Mouse (Mus musculus) hindbrain, embryonic 13.5 days (tissue): Measurements from ENCODE around the gene Hmgcs1. TPM values are rescaled to one million over a fixed set of nuclear protein-coding genes. Genes with fewer than 3 reads are reported as not detected.
"Not testable (repeated sequence)": the region's sequence is repeated elsewhere in the genome, so short reads cannot be mapped to it uniquely, and the experiment has no call there.

ENCODE experiments used
- ATAC-seq: fragments of 200-750 bp; cut with Nextera tagmentation; 2 replicates; pipeline ENCODE4 v1.8.0; 2017; ENCODE audit warnings: moderate TSS enrichment; ENCODE audit not compliant: low FRiP score
- H3K27ac ChIP-seq: fragments of 300-500 bp; sonication (generic); 2 replicates; pipeline ENCODE4 v1.5.1; 2015; ENCODE audit warnings: inconsistent platforms, mild to moderate bottlenecking, moderate library complexity
- H3K27me3 ChIP-seq: fragments of 300-500 bp; sonication (generic); 2 replicates; pipeline ENCODE4 v1.6.1; 2015; ENCODE audit warnings: mild to moderate bottlenecking, inconsistent platforms
- H3K36me3 ChIP-seq: fragments of 300-500 bp; sonication (generic); 2 replicates; pipeline ENCODE4 v1.6.1; 2015; ENCODE audit warnings: mild to moderate bottlenecking, inconsistent platforms
- H3K4me1 ChIP-seq: fragments of 300-500 bp; sonication (generic); replicated peaks from 2 replicates; pipeline ENCODE4 v1.6.1; 2015; ENCODE audit warnings: inconsistent platforms
- H3K4me2 ChIP-seq: fragments of 300-500 bp; sonication (generic); 2 replicates; pipeline ENCODE4 v1.6.1; 2015; ENCODE audit warnings: inconsistent platforms, mild to moderate bottlenecking, moderate library complexity
- H3K4me3 ChIP-seq: fragments of 300-500 bp; sonication (generic); 2 replicates; pipeline ENCODE4 v1.5.1; 2015; ENCODE audit warnings: mild to moderate bottlenecking, inconsistent platforms
- H3K9ac ChIP-seq: fragments of 300-500 bp; sonication (generic); 2 replicates; pipeline ENCODE4 v1.6.1; 2015; ENCODE audit warnings: mild to moderate bottlenecking, inconsistent platforms
- H3K9me3 ChIP-seq: fragments of 300-500 bp; sonication (generic); 2 replicates; pipeline ENCODE4 v1.6.1; 2016; ENCODE audit warnings: inconsistent platforms
- WGBS: fragments of 180-500 bp; shearing (Covaris S2); methylation state at CpG from one replicate; pipeline ENCODE4 v1.1.7; 2015; 5-methylcytosine and 5-hydroxymethylcytosine counted together
- polyA plus RNA-seq: library from polyadenylated mRNA; unstranded; fragments of >200 nt; fragmentation: Nextera tagmentation; extraction: Ambion mirVana; gene quantifications from 2 replicates; pipeline ENCODE4 v1.2.1, GENCODE M21; 2015

Gene Hmgcs1
- 423 and 434 TPM in 2 replicates for polyA plus RNA-seq

- peak within 1 kb of the TSS; percentile 98 for H3K9ac ChIP-seq
- peak within 1 kb of the TSS; percentile 96 for H3K4me3 ChIP-seq
- H3K4me1 ChIP-seq, result peaks cover 48% of the 10 kb centered on the region
- under 1% methylated on average over 58 of the region's 59 CpGs for WGBS
- no peaks in the 10 kb centered on the region for H3K9me3 ChIP-seq
- H3K27ac ChIP-seq, result peak within 1 kb of the TSS; percentile 100
- no peaks in the 10 kb centered on the region for H3K27me3 ChIP-seq
- peaks cover 2% of the 10 kb centered on the region; the same call in 1 of the 2 replicates for H3K36me3 ChIP-seq
- ATAC-seq, result peak; percentile 99
- peak within 1 kb of the TSS; percentile 86 for H3K4me2 ChIP-seq
Observed at GRCm38 (mm10) chr13:119690039-119690728, at the start of gene Hmgcs1. Hmgcs1 (plus strand) TSS chr13:119690379.

GRCm38 (mm10) chr13:119640504-119640903, 49.7 kb upstream of the Hmgcs1 start:
- Histone ChIP-seq H3K4me3 (no peak overlapping the region), H3K4me2 (no peak overlapping the region), H3K4me1 (no peaks in the 10 kb centered on the region), H3K9me3 (no peaks in the 10 kb centered on the region), H3K36me3 (no peaks in the 10 kb centered on the region), H3K27ac (no peak overlapping the region), H3K27me3 (0 out of 2 replicates have a peak, but pooled peaks cover 3% of the 10 kb centered on the region), H3K9ac (no peak overlapping the region)
- 0 out of 2 replicates have a peak, but pooled peaks have one; percentile 28 for ATAC-seq
- WGBS, result 43% methylated on average over 4 of the region's 4 CpGs

- Histone ChIP-seq H3K36me3 (no peaks in the 10 kb centered on the region), H3K9me3 (no peaks in the 10 kb centered on the region), H3K9ac (no peak overlapping the region), H3K27me3 (no peaks in the 10 kb centered on the region), H3K27ac (no peak overlapping the region), H3K4me2 (no peak overlapping the region), H3K4me1 (no peaks in the 10 kb centered on the region), H3K4me3 (no peak overlapping the region)
- no peak for ATAC-seq
- WGBS, result 90% methylated on average over 7 of the region's 7 CpGs
Observed at GRCm38 (mm10) chr13:119641145-119641544, 49.0 kb upstream of the Hmgcs1 start.

- 73% methylated on average over 5 of the region's 5 CpGs for WGBS
- Histone ChIP-seq H3K27ac (no peak overlapping the region), H3K36me3 (no peaks in the 10 kb centered on the region), H3K4me1 (peaks cover 4% of the 10 kb centered on the region; the same call in 1 of the 2 replicates), H3K27me3 (no peaks in the 10 kb centered on the region), H3K4me2 (no peak overlapping the region), H3K9me3 (no peaks in the 10 kb centered on the region), H3K4me3 (no peak overlapping the region), H3K9ac (no peak overlapping the region)
- ATAC-seq, result no peak
Observed at GRCm38 (mm10) chr13:119644769-119645168, 45.4 kb upstream of the Hmgcs1 start.

- no peak overlapping the region for H3K9ac ChIP-seq
- no peak overlapping the region for H3K4me3 ChIP-seq
- no peak overlapping the region for H3K27ac ChIP-seq
- WGBS, result 100% methylated on average over 1 of the region's 1 CpGs
- no peaks in the 10 kb centered on the region for H3K9me3 ChIP-seq
- H3K36me3 ChIP-seq, result no peaks in the 10 kb centered on the region
- no peaks in the 10 kb centered on the region for H3K27me3 ChIP-seq
- no peak for ATAC-seq
- peaks cover 4% of the 10 kb centered on the region; the same call in 1 of the 2 replicates for H3K4me1 ChIP-seq
- no peak overlapping the region for H3K4me2 ChIP-seq
Observed at GRCm38 (mm10) chr13:119646511-119646910, 43.7 kb upstream of the Hmgcs1 start.

GRCm38 (mm10) chr13:119648891-119649698, 41.1 kb upstream of the Hmgcs1 start:
- ATAC-seq, result peak; percentile 73
- Histone ChIP-seq H3K4me2 (peak overlapping the region; percentile 17; the same call in 1 of the 2 replicates), H3K27ac (peak overlapping the region; percentile 81), H3K9ac (no peak overlapping the region), H3K27me3 (no peaks in the 10 kb centered on the region), H3K9me3 (no peaks in the 10 kb centered on the region), H3K4me1 (peaks cover 4% of the 10 kb centered on the region; the same call in 1 of the 2 replicates), H3K36me3 (no peaks in the 10 kb centered on the region), H3K4me3 (no peak overlapping the region)
- 59% methylated on average over 15 of the region's 15 CpGs for WGBS

- H3K27me3 ChIP-seq, result no peaks in the 10 kb centered on the region
- WGBS, result 79% methylated on average over 1 of the region's 1 CpGs
- no peak for ATAC-seq
- peaks cover 4% of the 10 kb centered on the region; the same call in 1 of the 2 replicates for H3K4me1 ChIP-seq
- H3K4me2 ChIP-seq, result 0 out of 2 replicates have a peak overlapping the region, but pooled peaks have one; percentile 17
- no peak overlapping the region for H3K9ac ChIP-seq
- H3K36me3 ChIP-seq, result no peaks in the 10 kb centered on the region
- H3K27ac ChIP-seq, result peak overlapping the region; percentile 81
- H3K4me3 ChIP-seq, result no peak overlapping the region
- H3K9me3 ChIP-seq, result no peaks in the 10 kb centered on the region
Observed at GRCm38 (mm10) chr13:119649699-119650046, 40.5 kb upstream of the Hmgcs1 start.

- Histone ChIP-seq H3K36me3 (no peaks in the 10 kb centered on the region), H3K9ac (no peak overlapping the region), H3K9me3 (no peaks in the 10 kb centered on the region), H3K4me1 (no peaks in the 10 kb centered on the region), H3K27me3 (no peaks in the 10 kb centered on the region), H3K4me3 (no peak overlapping the region), H3K27ac (no peak overlapping the region), H3K4me2 (no peak overlapping the region)
- ATAC-seq, result no peak
- WGBS, result 91% methylated on average over 2 of the region's 2 CpGs
Observed at GRCm38 (mm10) chr13:119654734-119655133, 35.4 kb upstream of the Hmgcs1 start.

GRCm38 (mm10) chr13:119656246-119656645, 33.9 kb upstream of the Hmgcs1 start:
- Histone ChIP-seq H3K27ac (no peak overlapping the region), H3K36me3 (no peaks in the 10 kb centered on the region), H3K27me3 (no peaks in the 10 kb centered on the region), H3K4me3 (no peak overlapping the region), H3K4me1 (no peaks in the 10 kb centered on the region), H3K9me3 (no peaks in the 10 kb centered on the region), H3K9ac (no peak overlapping the region), H3K4me2 (no peak overlapping the region)
- ATAC-seq, result no peak
- 84% methylated on average over 2 of the region's 2 CpGs for WGBS

GRCm38 (mm10) chr13:119656846-119657416, 33.2 kb upstream of the Hmgcs1 start:
- Histone ChIP-seq H3K27me3 (no peaks in the 10 kb centered on the region), H3K4me1 (no peaks in the 10 kb centered on the region), H3K9ac (no peak overlapping the region), H3K4me2 (no peak overlapping the region), H3K36me3 (no peaks in the 10 kb centered on the region), H3K27ac (no peak overlapping the region), H3K9me3 (no peaks in the 10 kb centered on the region), H3K4me3 (no peak overlapping the region)
- ATAC-seq, result no peak
- WGBS, result 84% methylated on average over 6 of the region's 6 CpGs

GRCm38 (mm10) chr13:119661420-119661819, 28.8 kb upstream of the Hmgcs1 start:
- not testable (repeated sequence) for H3K4me3 ChIP-seq, ATAC-seq, H3K9me3 ChIP-seq, H3K27me3 ChIP-seq, H3K36me3 ChIP-seq, H3K4me1 ChIP-seq, H3K27ac ChIP-seq, H3K9ac ChIP-seq, H3K4me2 ChIP-seq
- WGBS, result 76% methylated on average over 6 of the region's 9 CpGs

GRCm38 (mm10) chr13:119678794-119679193, 11.4 kb upstream of the Hmgcs1 start:
- H3K27me3 ChIP-seq, result no peaks in the 10 kb centered on the region
- no peak overlapping the region for H3K27ac ChIP-seq
- no peak overlapping the region for H3K9ac ChIP-seq
- H3K4me2 ChIP-seq, result no peak overlapping the region
- no peaks in the 10 kb centered on the region for H3K36me3 ChIP-seq
- H3K4me1 ChIP-seq, result no peaks in the 10 kb centered on the region
- ATAC-seq, result no peak
- H3K4me3 ChIP-seq, result no peak overlapping the region
- no peaks in the 10 kb centered on the region for H3K9me3 ChIP-seq
- WGBS, result 84% methylated on average over 8 of the region's 8 CpGs
